Mouse (Mus musculus) right cerebral cortex, postnatal 10 days (tissue): Measurements from ENCODE around the gene Ttc36.
"Not testable (repeated sequence)": the region's sequence is repeated elsewhere in the genome, so short reads cannot be mapped to it uniquely, and the experiment has no call there.

ENCODE experiments used
- DNase-seq, 2 experiments: peaks; one replicate each; pipeline ENCODE4 v3.0.0; 2021; ENCODE audit warnings: low spot score in 2 of 2

The Ttc36 gene

GRCm38 (mm10) chr9:44772750-44773651, 29.9 kb downstream of the Ttc36 start:
- peak; percentile 96 for DNase-seq

- DNase-seq, result no peak
Measured at GRCm38 (mm10) chr9:44772392-44772749, 30.5 kb downstream of the Ttc36 start.

- no peak for DNase-seq
Measured at GRCm38 (mm10) chr9:44771376-44771775, 31.5 kb downstream of the Ttc36 start.

- DNase-seq, result not testable (repeated sequence)
Measured at GRCm38 (mm10) chr9:44768029-44768394, 34.9 kb downstream of the Ttc36 start.

- peak; percentile 89 for DNase-seq
Measured at GRCm38 (mm10) chr9:44767101-44768028, 35.5 kb downstream of the Ttc36 start, which contains the start of the genes Arcn1 and Ift46. Gene Arcn1 (minus strand): TSS chr9:44767845. Gene Ift46 (plus strand): TSS chr9:44767908.

GRCm38 (mm10) chr9:44760873-44761272, 42.0 kb downstream of the Ttc36 start:
- no peak for DNase-seq
